Mouse (Mus musculus): ENCODE measurements around the gene Psmc3. TPM values are rescaled to one million over a fixed set of nuclear protein-coding genes. Genes with fewer than 3 reads are reported as not detected.

Psmc3 gene
- polyA plus RNA-seq, 2 experiments: 203 to 305 TPM

- 49% methylated on average over 1 of the region's 1 CpGs for WGBS
Measured at GRCm38 (mm10) chr2:91072092-91072491, 18.3 kb downstream of the Psmc3 start.

GRCm38 (mm10) chr2:91077957-91078313 lies 24.1 kb downstream of the Psmc3 start:
- no peak for ATAC-seq (ENCODE audit: low FRiP score, low read depth)

More at GRCm38 (mm10) chr2:91072092-91072491, 18.3 kb downstream of the Psmc3 start:
- H3K4me1 ChIP-seq (ENCODE audit: control insufficient read depth, insufficient read depth, low read length): peaks cover 19% of the 10 kb centered on the region
- no peak for DNase-seq (ENCODE audit: low spot score)
- no peak for ATAC-seq (ENCODE audit: low FRiP score, low read depth)
- H3K27me3 ChIP-seq (ENCODE audit: control insufficient read depth, insufficient read depth, low read length): no peaks in the 10 kb centered on the region
- no peak overlapping the region for H3K4me2 ChIP-seq (replicated peaks; ENCODE audit: low read depth, low read length, severe bottlenecking)
- H3K9me3 ChIP-seq (ENCODE audit: control insufficient read depth, low read length): no peaks in the 10 kb centered on the region
- H3K36me3 ChIP-seq (ENCODE audit: control insufficient read depth, insufficient read depth, low read length): peaks cover 11% of the 10 kb centered on the region
- no peak overlapping the region for H3K4me3 ChIP-seq (replicated peaks; ENCODE audit: low read length)
- no peak overlapping the region for H3K9ac ChIP-seq (ENCODE audit: low read depth, low read length, severe bottlenecking)
- no peak overlapping the region for H3K27ac ChIP-seq (replicated peaks; ENCODE audit: low read depth, low read length)
- TF ChIP-seq POLR2A (IDR thresholded peaks at IDR 0.05; ENCODE audit: borderline replicate concordance, extremely low read depth, insufficient read depth, insufficient read length): no peak

GRCm38 (mm10) chr2:91078314-91079025 lies 24.7 kb downstream of the Psmc3 start:
- no peaks in the 10 kb centered on the region for H3K4me1 ChIP-seq (ENCODE audit: control insufficient read depth, insufficient read depth, low read length)
- H3K4me3 ChIP-seq (replicated peaks; ENCODE audit: low read length): peak overlapping the region; percentile 47
- peak overlapping the region; percentile 72 for H3K9ac ChIP-seq (ENCODE audit: low read depth, low read length, severe bottlenecking)
- ATAC-seq (ENCODE audit: low FRiP score, low read depth) (peak; percentile 64), DNase-seq (ENCODE audit: low spot score) (peak; percentile 40)
- H3K9me3 ChIP-seq (ENCODE audit: control insufficient read depth, low read length): no peaks in the 10 kb centered on the region
- H3K27ac ChIP-seq (replicated peaks; ENCODE audit: low read depth, low read length): no peak overlapping the region
- H3K36me3 ChIP-seq (ENCODE audit: control insufficient read depth, insufficient read depth, low read length): no peaks in the 10 kb centered on the region
- H3K4me2 ChIP-seq (replicated peaks; ENCODE audit: low read depth, low read length, severe bottlenecking): peak overlapping the region; percentile 94
- H3K27me3 ChIP-seq (ENCODE audit: control insufficient read depth, insufficient read depth, low read length): no peaks in the 10 kb centered on the region
- TF ChIP-seq POLR2A (IDR thresholded peaks at IDR 0.05; ENCODE audit: borderline replicate concordance, extremely low read depth, insufficient read depth, insufficient read length): no peak
- under 1% methylated on average over 16 of the region's 36 CpGs for WGBS

More at GRCm38 (mm10) chr2:91077957-91078313, 24.1 kb downstream of the Psmc3 start:
- Histone ChIP-seq H3K27me3 (ENCODE audit: control insufficient read depth, insufficient read depth, low read length) (no peaks in the 10 kb centered on the region), H3K9me3 (ENCODE audit: control insufficient read depth, low read length) (no peaks in the 10 kb centered on the region), H3K4me2 (replicated peaks; ENCODE audit: low read depth, low read length, severe bottlenecking) (peak overlapping the region; percentile 94), H3K27ac (replicated peaks; ENCODE audit: low read depth, low read length) (no peak overlapping the region), H3K4me3 (replicated peaks; ENCODE audit: low read length) (peak overlapping the region; percentile 47), H3K4me1 (ENCODE audit: control insufficient read depth, insufficient read depth, low read length) (no peaks in the 10 kb centered on the region), H3K36me3 (ENCODE audit: control insufficient read depth, insufficient read depth, low read length) (no peaks in the 10 kb centered on the region), H3K9ac (ENCODE audit: low read depth, low read length, severe bottlenecking) (peak overlapping the region; percentile 72; the same call in 1 of the 2 replicates)
- DNase-seq (ENCODE audit: low spot score): no peak
- no peak for TF ChIP-seq POLR2A (IDR thresholded peaks at IDR 0.05; ENCODE audit: borderline replicate concordance, extremely low read depth, insufficient read depth, insufficient read length)
- 11% methylated on average over 12 of the region's 12 CpGs for WGBS

GRCm38 (mm10) chr2:91079026-91079384 lies 25.2 kb downstream of the Psmc3 start:
- no peaks in the 10 kb centered on the region for H3K9me3 ChIP-seq (ENCODE audit: control insufficient read depth, low read length)
- H3K4me1 ChIP-seq (ENCODE audit: control insufficient read depth, insufficient read depth, low read length): no peaks in the 10 kb centered on the region
- ATAC-seq (ENCODE audit: low FRiP score, low read depth): no peak
- peak overlapping the region; percentile 47 for H3K4me3 ChIP-seq (replicated peaks; ENCODE audit: low read length)
- no peaks in the 10 kb centered on the region for H3K36me3 ChIP-seq (ENCODE audit: control insufficient read depth, insufficient read depth, low read length)
- H3K27me3 ChIP-seq (ENCODE audit: control insufficient read depth, insufficient read depth, low read length): no peaks in the 10 kb centered on the region
- H3K27ac ChIP-seq (replicated peaks; ENCODE audit: low read depth, low read length): no peak overlapping the region
- H3K4me2 ChIP-seq (replicated peaks; ENCODE audit: low read depth, low read length, severe bottlenecking): peak overlapping the region; percentile 94
- no peak for TF ChIP-seq POLR2A (IDR thresholded peaks at IDR 0.05; ENCODE audit: borderline replicate concordance, extremely low read depth, insufficient read depth, insufficient read length)
- no peak for DNase-seq (ENCODE audit: low spot score)
- H3K9ac ChIP-seq (ENCODE audit: low read depth, low read length, severe bottlenecking): peak overlapping the region; percentile 72
- WGBS: 20% methylated on average over 5 of the region's 5 CpGs

- H3K4me1 ChIP-seq (ENCODE audit: control insufficient read depth, insufficient read depth, low read length): no peaks in the 10 kb centered on the region
- no peak overlapping the region for H3K9ac ChIP-seq (ENCODE audit: low read depth, low read length, severe bottlenecking)
- DNase-seq (ENCODE audit: low spot score) (no peak), ATAC-seq (ENCODE audit: low FRiP score, low read depth) (no peak)
- no peak overlapping the region for H3K4me2 ChIP-seq (replicated peaks; ENCODE audit: low read depth, low read length, severe bottlenecking)
- no peaks in the 10 kb centered on the region for H3K36me3 ChIP-seq (ENCODE audit: control insufficient read depth, insufficient read depth, low read length)
- H3K27ac ChIP-seq (replicated peaks; ENCODE audit: low read depth, low read length): no peak overlapping the region
- no peak overlapping the region for H3K4me3 ChIP-seq (replicated peaks; ENCODE audit: low read length)
- no peaks in the 10 kb centered on the region for H3K9me3 ChIP-seq (ENCODE audit: control insufficient read depth, low read length)
- 74% methylated on average over 8 of the region's 8 CpGs for WGBS
- no peaks in the 10 kb centered on the region for H3K27me3 ChIP-seq (ENCODE audit: control insufficient read depth, insufficient read depth, low read length)
- TF ChIP-seq POLR2A (IDR thresholded peaks at IDR 0.05; ENCODE audit: borderline replicate concordance, extremely low read depth, insufficient read depth, insufficient read length): no peak
Measured at GRCm38 (mm10) chr2:91080784-91081513, 27.1 kb downstream of the Psmc3 start.
